Mouse (Mus musculus) kidney, postnatal 4 days (tissue): ENCODE data around the gene Resf1.
"Not testable (repeated sequence)": the region's sequence is repeated elsewhere in the genome, so short reads cannot be mapped to it uniquely, and the experiment has no call there.

Experiments
- DNase-seq, 2 experiments: peaks; one replicate each; pipeline ENCODE4 v3.0.0; 2021; ENCODE audit warnings: mixed read lengths in 2 of 2

The Resf1 gene

DNA sequence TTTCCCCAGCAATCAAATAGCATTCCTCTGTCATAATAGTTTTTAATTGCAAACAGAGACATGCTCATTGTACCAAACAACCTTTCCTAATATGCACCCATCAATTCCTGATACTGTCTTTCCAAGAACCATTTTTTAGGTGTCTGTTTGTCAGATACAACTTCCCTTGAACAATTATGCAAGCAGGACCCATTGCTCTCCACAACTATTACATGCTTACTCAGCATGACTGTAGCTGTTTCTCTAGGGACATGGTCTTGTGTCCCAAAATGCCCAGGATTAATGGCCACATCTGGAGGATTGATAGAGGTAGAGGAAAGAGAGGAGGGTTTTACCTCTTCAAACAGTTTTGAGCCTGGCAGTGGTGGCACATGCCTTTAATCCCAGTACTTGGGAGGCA lies 35.2 kb downstream of the Resf1 start:
- DNase-seq, result no peak

GRCm38 (mm10) chr6:149348211-149348610 lies 39.0 kb downstream of the Resf1 start:
- DNase-seq, result not testable (repeated sequence)

DNA sequence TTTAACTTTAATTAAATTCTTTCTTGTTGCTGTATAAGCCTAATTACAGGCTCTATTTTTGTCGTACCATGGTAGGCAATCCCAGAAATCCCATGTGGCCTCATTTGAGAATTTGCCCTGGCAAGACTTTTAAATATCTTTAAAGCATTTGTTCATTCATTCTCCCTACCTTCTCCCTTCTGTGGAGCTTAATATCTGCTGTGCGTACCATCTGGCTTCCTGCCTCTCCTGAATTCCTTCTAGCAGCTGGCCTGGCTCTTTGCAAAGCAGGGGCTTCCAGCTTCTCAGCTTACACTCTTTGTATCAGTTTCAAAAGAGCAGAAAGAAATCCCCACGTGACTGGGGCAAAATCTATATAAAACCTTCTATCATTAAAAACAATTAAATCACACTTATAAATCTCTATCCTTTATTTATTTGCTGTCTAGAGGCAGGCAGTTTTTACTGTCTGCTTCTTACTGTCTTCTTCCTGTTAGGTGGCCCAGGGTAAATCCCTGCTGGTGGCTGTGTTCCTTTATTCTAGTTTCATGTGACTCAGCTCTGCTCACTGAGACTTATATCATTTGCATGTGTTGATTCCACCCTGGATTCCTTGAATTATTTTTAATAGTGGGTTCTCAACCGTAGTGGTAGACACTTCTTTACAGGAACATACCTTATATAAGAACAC lies 45.7 kb downstream of the Resf1 start:
- DNase-seq, result no peak

GRCm38 (mm10) chr6:149355799-149356198 lies 46.6 kb downstream of the Resf1 start:
- DNase-seq, result not testable (repeated sequence)

- DNase-seq, result no peak
Measured at GRCm38 (mm10) chr6:149357155-149357554, 47.9 kb downstream of the Resf1 start.

- DNase-seq, result not testable (repeated sequence)
Measured at GRCm38 (mm10) chr6:149362533-149362932, 53.3 kb downstream of the Resf1 start.

GRCm38 (mm10) chr6:149365975-149366374 lies 56.8 kb downstream of the Resf1 start:
- not testable (repeated sequence) for DNase-seq

- no peak for DNase-seq
Measured at GRCm38 (mm10) chr6:149366403-149366802, 57.2 kb downstream of the Resf1 start.

- peak; percentile 80 to 85 for DNase-seq
Measured at GRCm38 (mm10) chr6:149374986-149375457, 65.8 kb downstream of the Resf1 start.

DNA sequence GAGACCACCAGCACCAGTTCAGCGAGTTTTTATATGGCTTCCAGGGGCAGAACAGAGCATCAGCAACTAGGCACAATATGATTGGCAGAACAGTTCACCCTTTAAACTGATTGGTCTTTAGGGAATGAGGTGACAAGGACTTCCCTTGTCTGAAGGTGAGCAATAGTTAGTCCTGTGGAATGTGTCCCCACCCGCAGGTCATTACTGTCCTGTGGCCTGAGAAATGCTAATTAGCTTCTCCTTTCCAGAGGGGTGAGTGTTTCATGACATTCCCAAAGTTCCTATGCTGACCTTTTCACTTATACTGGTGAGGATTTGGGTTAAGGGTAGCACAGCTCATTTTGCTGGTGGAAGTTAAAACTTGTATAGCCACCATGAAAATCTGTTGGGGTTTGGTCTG lies 74.3 kb downstream of the Resf1 start:
- DNase-seq, result no peak
